Mouse (Mus musculus) kidney, embryonic 16.5 days (tissue): ENCODE measurements at regions not wholly inside any gene's neighbourhood (a gene's known extent, or its start where the extent isn't known, plus 50 kb on each side); places are given as distances from the start of the nearest gene placed in this dataset.

Source experiments
- ATAC-seq: fragments of 200-750 bp; cut with Nextera tagmentation; 2 replicates; pipeline ENCODE4 v1.8.0; 2017; ENCODE audit warnings: moderate TSS enrichment; ENCODE audit not compliant: low FRiP score, low TSS enrichment
- H3K27ac ChIP-seq: fragments of 300-500 bp; sonication (generic); 2 replicates; pipeline ENCODE4 v1.5.1; 2014; ENCODE audit warnings: low read length
- H3K27me3 ChIP-seq: fragments of 300-500 bp; sonication (generic); 2 replicates; pipeline ENCODE4 v1.6.1; 2014; ENCODE audit warnings: low read length, control low read depth, mixed read lengths; ENCODE audit not compliant: insufficient read depth
- H3K36me3 ChIP-seq: fragments of 300-500 bp; sonication (generic); 2 replicates; pipeline ENCODE4 v1.6.1; 2014; ENCODE audit warnings: low read length, control low read depth, mixed read lengths; ENCODE audit not compliant: insufficient read depth
- H3K4me1 ChIP-seq: fragments of 300-500 bp; sonication (generic); 2 replicates; pipeline ENCODE4 v1.6.1; 2014; ENCODE audit warnings: low read length, control low read depth, mixed read lengths; ENCODE audit not compliant: insufficient read depth
- H3K4me2 ChIP-seq: fragments of 300-500 bp; sonication (generic); replicated peaks from 2 replicates; pipeline ENCODE4 v1.6.1; 2014; ENCODE audit warnings: low read depth, low read length
- H3K4me3 ChIP-seq: fragments of 300-500 bp; sonication (generic); 2 replicates; pipeline ENCODE4 v1.5.1; 2014; ENCODE audit warnings: mild to moderate bottlenecking, low read length
- H3K9ac ChIP-seq: fragments of 300-500 bp; sonication (generic); replicated peaks from 2 replicates; pipeline ENCODE4 v1.6.1; 2014; ENCODE audit warnings: low read length
- H3K9me3 ChIP-seq: fragments of 300-500 bp; sonication (generic); 2 replicates; pipeline ENCODE4 v1.6.1; 2016; ENCODE audit warnings: low read length, control low read depth
- WGBS: fragments of 180-500 bp; shearing (Covaris S2); extraction: QIAGEN DNeasy Blood & Tissue Kit; methylation state at CpG from one replicate; pipeline ENCODE4 v1.1.7; 2014; 5-methylcytosine and 5-hydroxymethylcytosine counted together

DNA sequence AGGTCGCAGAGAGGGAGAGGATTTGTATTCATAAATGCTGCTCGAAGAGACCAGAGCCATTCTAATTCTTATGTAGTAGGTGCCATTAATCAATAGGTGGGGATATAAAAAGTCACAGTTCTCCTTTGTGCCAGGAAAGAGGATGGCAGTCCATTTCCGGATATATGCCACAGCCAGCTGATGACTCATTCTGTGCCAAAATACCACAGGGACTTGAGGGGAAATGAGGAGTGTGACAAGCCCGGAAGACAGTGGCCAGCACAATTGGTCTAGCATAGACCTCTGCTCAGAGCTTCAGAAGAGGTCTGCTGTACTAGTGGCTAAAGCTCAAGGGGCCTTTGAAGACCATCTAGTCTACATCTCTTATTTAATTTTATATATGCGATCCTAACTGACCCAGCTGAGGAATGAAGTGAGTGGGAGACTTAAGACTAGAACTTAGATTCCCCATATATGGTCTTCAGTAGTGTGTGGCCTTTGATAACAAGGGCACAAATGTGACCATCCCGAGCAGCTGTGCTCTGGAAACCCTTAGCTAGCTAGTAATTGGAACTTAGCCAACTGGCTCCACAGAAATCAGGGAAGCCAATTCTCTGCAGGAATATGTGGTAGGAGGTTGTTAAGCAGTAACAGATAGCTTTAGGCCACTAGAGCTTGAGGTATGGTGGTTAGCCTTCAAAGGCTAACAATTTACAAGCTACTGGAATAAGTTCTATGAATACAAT, 594.4 kb upstream of the Kif18a start:
- Histone ChIP-seq H3K27ac (no peak overlapping the region), H3K36me3 (no peaks in the 10 kb centered on the region), H3K9me3 (no peaks in the 10 kb centered on the region), H3K4me1 (no peaks in the 10 kb centered on the region), H3K9ac (no peak overlapping the region), H3K27me3 (no peaks in the 10 kb centered on the region), H3K4me2 (no peak overlapping the region), H3K4me3 (no peak overlapping the region)
- WGBS, result 69% methylated on average over 6 of the region's 6 CpGs
- 0 out of 2 replicates have a peak, but pooled peaks have one; percentile 39 for ATAC-seq

DNA sequence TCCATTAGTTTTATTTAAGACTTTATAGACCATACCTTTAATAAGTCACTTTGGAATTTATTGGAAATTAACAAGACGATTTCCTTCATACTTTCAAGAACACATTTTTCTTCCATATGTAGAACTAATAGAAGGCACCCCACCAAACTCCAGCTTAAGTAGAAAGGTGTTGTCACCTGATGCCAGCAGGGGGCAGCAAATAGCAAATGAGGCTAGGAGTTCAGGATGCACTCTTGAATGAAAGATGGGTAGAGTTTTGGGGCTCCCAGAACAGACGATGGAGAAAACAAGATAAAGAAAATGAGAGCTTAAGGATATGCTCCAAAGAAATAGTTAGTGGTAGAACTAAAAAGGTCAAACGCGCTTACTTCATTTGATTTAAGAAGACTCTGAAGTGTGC, 590.4 kb upstream of the Kif18a start:
- no peaks in the 10 kb centered on the region for H3K36me3 ChIP-seq
- H3K9ac ChIP-seq, result no peak overlapping the region
- no peak overlapping the region for H3K4me2 ChIP-seq
- no peak overlapping the region for H3K4me3 ChIP-seq
- no peaks in the 10 kb centered on the region for H3K4me1 ChIP-seq
- no peak for ATAC-seq
- WGBS, result 56% methylated on average over 4 of the region's 4 CpGs
- H3K27me3 ChIP-seq, result no peaks in the 10 kb centered on the region
- H3K27ac ChIP-seq, result no peak overlapping the region
- no peaks in the 10 kb centered on the region for H3K9me3 ChIP-seq

DNA sequence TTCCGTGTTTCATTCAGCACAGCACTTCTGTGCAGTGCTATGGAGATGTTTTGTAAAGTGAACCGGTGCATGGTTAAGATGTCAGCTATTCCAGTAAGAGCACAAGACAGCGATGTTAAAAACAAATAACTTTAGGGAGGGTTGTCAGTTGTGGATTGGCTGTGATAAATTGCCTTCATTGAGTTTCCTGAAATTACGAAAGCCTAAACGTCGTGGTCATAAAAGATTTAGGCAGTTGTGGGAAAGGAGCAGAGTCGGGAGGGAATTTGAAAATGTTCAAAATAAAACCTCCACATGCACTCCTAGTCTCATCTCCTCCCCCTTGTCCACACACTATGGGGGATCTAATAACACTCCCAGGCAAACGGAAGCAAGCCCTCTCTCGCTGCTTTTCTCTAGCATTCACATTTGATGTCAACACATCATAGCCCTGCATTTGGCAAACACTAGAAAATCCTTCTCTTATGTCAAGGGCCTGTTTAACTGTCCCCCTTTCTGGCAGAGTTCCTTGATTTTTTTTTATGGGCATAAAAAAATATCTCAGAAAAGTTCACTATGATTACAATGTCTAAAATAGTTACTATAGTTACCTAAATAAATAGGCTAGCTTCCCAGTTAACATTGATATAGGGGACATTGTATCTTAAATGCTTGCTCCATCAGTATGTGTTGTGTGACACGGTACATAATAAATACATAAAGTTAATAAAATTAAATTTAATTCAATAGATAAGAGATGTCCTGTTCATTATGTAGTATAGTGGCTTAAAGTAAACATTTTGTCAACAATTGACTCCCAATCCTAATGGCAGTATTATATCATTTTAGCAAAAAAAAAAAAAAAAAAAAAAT, 589.2 kb upstream of the Kif18a start:
- H3K9me3 ChIP-seq, result no peaks in the 10 kb centered on the region
- H3K4me2 ChIP-seq, result no peak overlapping the region
- 36% methylated on average over 10 of the region's 10 CpGs for WGBS

DNA sequence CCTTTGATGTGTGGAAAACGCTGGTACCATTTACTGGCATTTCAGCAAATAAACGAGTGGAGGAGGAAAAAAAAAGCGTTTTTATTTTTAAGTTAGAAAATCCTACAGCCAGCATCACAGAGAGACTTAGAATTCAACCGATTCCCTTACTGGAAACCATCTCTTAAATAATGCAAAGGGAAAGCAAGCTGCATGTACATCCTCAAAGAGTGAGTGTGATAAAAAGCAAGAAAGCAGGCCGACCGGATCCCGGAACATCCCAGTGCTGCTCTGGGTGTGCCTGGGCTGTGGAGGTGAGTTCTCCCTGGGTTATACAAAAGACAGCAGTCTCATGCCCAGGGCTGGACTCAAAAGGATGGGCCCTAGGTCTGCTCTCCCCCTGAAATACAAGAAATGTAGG, 579.2 kb upstream of the Kif18a start:
- no peak overlapping the region for H3K4me3 ChIP-seq
- H3K27ac ChIP-seq, result no peak overlapping the region
- no peaks in the 10 kb centered on the region for H3K27me3 ChIP-seq
- no peaks in the 10 kb centered on the region for H3K9me3 ChIP-seq
- H3K36me3 ChIP-seq, result no peaks in the 10 kb centered on the region
- no peaks in the 10 kb centered on the region for H3K4me1 ChIP-seq
- ATAC-seq, result no peak
- no peak overlapping the region for H3K9ac ChIP-seq
- no peak overlapping the region for H3K4me2 ChIP-seq
- WGBS, result 70% methylated on average over 7 of the region's 7 CpGs

More for the DNA sequence above, 589.2 kb upstream of the Kif18a start:
- no peaks in the 10 kb centered on the region for H3K36me3 ChIP-seq
- H3K4me1 ChIP-seq, result no peaks in the 10 kb centered on the region
- H3K4me3 ChIP-seq, result no peak overlapping the region
- no peak overlapping the region for H3K9ac ChIP-seq
- no peak for ATAC-seq
- H3K27ac ChIP-seq, result no peak overlapping the region
- H3K27me3 ChIP-seq, result no peaks in the 10 kb centered on the region

GRCm38 (mm10) chr2:108707856-108708855, 572.4 kb upstream of the Kif18a start:
- H3K4me1 ChIP-seq, result no peaks in the 10 kb centered on the region
- no peaks in the 10 kb centered on the region for H3K9me3 ChIP-seq
- WGBS, result 82% methylated on average over 5 of the region's 5 CpGs
- H3K9ac ChIP-seq, result no peak overlapping the region
- no peaks in the 10 kb centered on the region for H3K36me3 ChIP-seq
- no peak overlapping the region for H3K4me3 ChIP-seq
- no peak overlapping the region for H3K4me2 ChIP-seq
- no peak for ATAC-seq
- no peaks in the 10 kb centered on the region for H3K27me3 ChIP-seq
- H3K27ac ChIP-seq, result no peak overlapping the region

DNA sequence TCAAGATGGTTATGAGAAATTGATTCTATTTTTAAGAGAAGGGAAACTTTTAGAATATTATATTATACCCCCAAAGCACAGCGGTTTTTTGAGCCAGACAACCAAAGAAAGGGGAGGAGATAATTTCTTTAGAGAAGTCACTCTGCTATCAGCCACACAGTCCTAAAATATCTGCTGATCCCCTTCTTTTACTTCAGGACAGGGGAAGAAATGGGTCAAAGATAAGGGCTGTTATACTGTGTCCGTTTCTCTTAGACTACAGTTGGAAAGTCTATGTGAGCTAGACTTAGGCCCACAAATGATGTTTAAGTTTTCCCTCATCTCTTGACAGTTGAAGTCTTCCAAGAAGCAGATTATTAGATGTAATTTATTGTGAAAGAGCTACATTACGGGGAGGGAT, 538.5 kb upstream of the Kif18a start:
- 80% methylated on average over 3 of the region's 3 CpGs for WGBS
- no peak overlapping the region for H3K9ac ChIP-seq
- H3K9me3 ChIP-seq, result no peaks in the 10 kb centered on the region
- no peaks in the 10 kb centered on the region for H3K4me1 ChIP-seq
- H3K27ac ChIP-seq, result no peak overlapping the region
- no peak for ATAC-seq
- no peaks in the 10 kb centered on the region for H3K36me3 ChIP-seq
- no peak overlapping the region for H3K4me3 ChIP-seq
- no peaks in the 10 kb centered on the region for H3K27me3 ChIP-seq
- H3K4me2 ChIP-seq, result no peak overlapping the region

GRCm38 (mm10) chr2:108743511-108743910, 537.0 kb upstream of the Kif18a start:
- WGBS, result 39% methylated on average over 2 of the region's 2 CpGs
- Histone ChIP-seq H3K36me3 (no peaks in the 10 kb centered on the region), H3K4me3 (no peak overlapping the region), H3K4me2 (no peak overlapping the region), H3K4me1 (no peaks in the 10 kb centered on the region), H3K27ac (no peak overlapping the region), H3K9ac (no peak overlapping the region), H3K9me3 (no peaks in the 10 kb centered on the region), H3K27me3 (no peaks in the 10 kb centered on the region)
- ATAC-seq, result no peak

- H3K36me3 ChIP-seq, result no peaks in the 10 kb centered on the region
- no peak for ATAC-seq
- no peaks in the 10 kb centered on the region for H3K27me3 ChIP-seq
- H3K4me3 ChIP-seq, result no peak overlapping the region
- H3K4me2 ChIP-seq, result no peak overlapping the region
- H3K9ac ChIP-seq, result no peak overlapping the region
- no peaks in the 10 kb centered on the region for H3K9me3 ChIP-seq
- H3K4me1 ChIP-seq, result no peaks in the 10 kb centered on the region
- no peak overlapping the region for H3K27ac ChIP-seq
- 83% methylated on average over 2 of the region's 2 CpGs for WGBS
These were observed 535.7 kb upstream of the Kif18a start for GRCm38 (mm10) chr2:108744797-108745196.

GRCm38 (mm10) chr2:108753494-108754225, 526.9 kb upstream of the Kif18a start:
- Histone ChIP-seq H3K4me3 (no peak overlapping the region), H3K27me3 (no peaks in the 10 kb centered on the region), H3K9ac (no peak overlapping the region), H3K9me3 (no peaks in the 10 kb centered on the region), H3K4me2 (no peak overlapping the region), H3K4me1 (no peaks in the 10 kb centered on the region), H3K36me3 (no peaks in the 10 kb centered on the region), H3K27ac (no peak overlapping the region)
- ATAC-seq, result no peak
- 65% methylated on average over 3 of the region's 3 CpGs for WGBS
